In genomic region chr4:81999654-82000314, GRCm38 (mm10) we compare ENCODE assay signal across 8 mouse cellular contexts.
DNase-seq lines count a peak whose midpoint lies in the region; ATAC-seq and TF ChIP-seq lines count a peak whose summit lies in the region.

No protein-coding gene starts in this region.

- TF ChIP-seq CTCF in stomach, postnatal 0 days (IDR thresholded peaks at IDR 0.05; ENCODE audit: low read depth) = no peak

- TF ChIP-seq EP300 in stomach, postnatal 0 days (optimal IDR thresholded peaks at IDR 0.05) = no peak

- no peaks in the 10 kb centered on the region for H3K27me3 ChIP-seq in embryonic facial prominence, embryonic 15.5 days
- no peaks in the 10 kb centered on the region for H3K27me3 ChIP-seq in hindbrain, embryonic 13.5 days
- H3K27me3 ChIP-seq in stomach, postnatal 0 days (ENCODE audit: control insufficient read depth, insufficient read depth, low read length) = no peaks in the 10 kb centered on the region

- 23% methylated on average over 11 of the region's 11 CpGs for WGBS in embryonic facial prominence, embryonic 15.5 days
- WGBS in hindbrain, embryonic 13.5 days = 48% methylated on average over 11 of the region's 11 CpGs
- 47% methylated on average over 11 of the region's 11 CpGs for WGBS in stomach, postnatal 0 days

- peak overlapping the region; percentile 87 for H3K27ac ChIP-seq in embryonic facial prominence, embryonic 15.5 days (replicated peaks)
- H3K27ac ChIP-seq in hindbrain, embryonic 13.5 days = 0 out of 2 replicates have a peak overlapping the region, but pooled peaks have one; percentile 18
- H3K27ac ChIP-seq in stomach, postnatal 0 days (replicated peaks) = no peak overlapping the region

- no peaks in the 10 kb centered on the region for H3K9me3 ChIP-seq in embryonic facial prominence, embryonic 15.5 days (replicated peaks)
- no peaks in the 10 kb centered on the region for H3K9me3 ChIP-seq in hindbrain, embryonic 13.5 days
- no peaks in the 10 kb centered on the region for H3K9me3 ChIP-seq in stomach, postnatal 0 days (ENCODE audit: control insufficient read depth, low read length)

- no peak overlapping the region for H3K9ac ChIP-seq in embryonic facial prominence, embryonic 15.5 days
- H3K9ac ChIP-seq in hindbrain, embryonic 13.5 days = no peak overlapping the region
- no peak overlapping the region for H3K9ac ChIP-seq in stomach, postnatal 0 days (ENCODE audit: low read length)

- peak; percentile 70 for ATAC-seq in embryonic facial prominence, embryonic 15.5 days (ENCODE audit: insufficient number of reproducible peaks, low FRiP score, low TSS enrichment, low read depth)
- no peak for ATAC-seq in hindbrain, embryonic 13.5 days (ENCODE audit: low FRiP score)
- no peak for ATAC-seq in stomach, postnatal 0 days (ENCODE audit: low FRiP score, low TSS enrichment)
- no peak for ATAC-seq in erythroblast, adult 5-6 weeks (replicated peaks; ENCODE audit: low FRiP score, poor library complexity, severe bottlenecking)
- ATAC-seq in erythroid progenitor cell, adult 5-6 weeks (replicated peaks; ENCODE audit: low FRiP score, poor library complexity, severe bottlenecking) = no peak

- H3K36me3 ChIP-seq in embryonic facial prominence, embryonic 15.5 days = no peaks in the 10 kb centered on the region
- H3K36me3 ChIP-seq in hindbrain, embryonic 13.5 days = no peaks in the 10 kb centered on the region
- no peaks in the 10 kb centered on the region for H3K36me3 ChIP-seq in stomach, postnatal 0 days (ENCODE audit: control insufficient read depth, insufficient read depth, low read length)

- peaks cover 28% of the 10 kb centered on the region for H3K4me1 ChIP-seq in embryonic facial prominence, embryonic 15.5 days
- H3K4me1 ChIP-seq in hindbrain, embryonic 13.5 days (replicated peaks) = peaks cover 17% of the 10 kb centered on the region; the same call in 1 of the 2 replicates
- H3K4me1 ChIP-seq in stomach, postnatal 0 days (replicated peaks; ENCODE audit: control insufficient read depth, insufficient read depth) = no peaks in the 10 kb centered on the region

- peak; percentile 59 for DNase-seq in kidney, postnatal 10 days
- DNase-seq in kidney, postnatal 36 days = no peak
- peak; percentile 9 to 13 for DNase-seq in lung, adult 18-20 months
- peak; percentile 15 for DNase-seq in stomach, postnatal 0 days (ENCODE audit: low spot score)

- no peak overlapping the region for H3K4me2 ChIP-seq in embryonic facial prominence, embryonic 15.5 days (replicated peaks)
- H3K4me2 ChIP-seq in hindbrain, embryonic 13.5 days = no peak overlapping the region
- H3K4me2 ChIP-seq in stomach, postnatal 0 days (replicated peaks; ENCODE audit: low read depth) = no peak overlapping the region

- H3K4me3 ChIP-seq in embryonic facial prominence, embryonic 15.5 days (replicated peaks) = no peak overlapping the region
- no peak overlapping the region for H3K4me3 ChIP-seq in hindbrain, embryonic 13.5 days
- no peak overlapping the region for H3K4me3 ChIP-seq in stomach, postnatal 0 days (ENCODE audit: low read depth, low read length)

Comparison
In these comparisons a context has a peak if more than half of its experiments do, and no peak if none do; other contexts are left out.
1. DNase-seq: peak in kidney, postnatal 10 days (single experiment), lung, adult 18-20 months (2 of 2) and stomach, postnatal 0 days (single experiment); none in kidney, postnatal 36 days (0 of 2).